Mouse (Mus musculus): ENCODE data around the gene Ccer2.

GRCm38 (mm10) chr7:28715598-28715997 is 40.4 kb upstream of the Ccer2 start:
- TF ChIP-seq CTCF (IDR thresholded peaks at IDR 0.05; ENCODE audit: insufficient read depth, low read length) (no peak), POLR2A (IDR thresholded peaks at IDR 0.05; ENCODE audit: borderline replicate concordance, extremely low read depth, low read depth, low read length) (no peak)

All from lung, adult 2 months (tissue).